Mouse (Mus musculus): ENCODE data around the gene Gpr85. TPM values are rescaled to one million over a fixed set of nuclear protein-coding genes. Genes with fewer than 3 reads are reported as not detected.

Gene Gpr85
- total RNA-seq, 2 experiments from 2014 or later: 0.17 TPM; not detected in 1

GRCm38 (mm10) chr6:13816661-13817060 is 23.1 kb downstream of the Gpr85 start:
- no peak for DNase-seq (ENCODE audit: low spot score)

- no peak for DNase-seq (ENCODE audit: low spot score)
Measured at GRCm38 (mm10) chr6:13812157-13812556, 27.6 kb downstream of the Gpr85 start.

- no peak for DNase-seq (ENCODE audit: low spot score)
Measured at GRCm38 (mm10) chr6:13800071-13800470, 39.7 kb downstream of the Gpr85 start.

- no peak for DNase-seq (ENCODE audit: low spot score)
Measured at GRCm38 (mm10) chr6:13797389-13797788, 42.4 kb downstream of the Gpr85 start.

Other genes starting within 250 kb of the Gpr85 start
- gene Tmem168, start 231.8 kb downstream of the Gpr85 start, total RNA-seq (2021): 1 to 10 TPM; 7.3 to 8.7 TPM
- 10 to 100 TPM in 1 of 2 experiments, 1 to 10 TPM in 1; 9.5 to 10.2 TPM for gene Bmt2, start 162.0 kb downstream of the Gpr85 start, total RNA-seq (2021)
- 10 to 100 TPM; 30.2 to 31.8 TPM for gene 2610001J05Rik, start 31.6 kb upstream of the Gpr85 start, total RNA-seq (2021)